Mouse (Mus musculus): ENCODE measurements around the gene Lck. TPM values are rescaled to one million over a fixed set of nuclear protein-coding genes. Genes with fewer than 3 reads are reported as not detected.

Gene Lck
- polyA plus RNA-seq, 1 experiment from 2014 or later: 3.1 TPM

- H3K4me3 ChIP-seq (ENCODE audit: low read depth, low read length): no peak overlapping the region
Observed at GRCm38 (mm10) chr4:129616631-129617030, 43.2 kb upstream of the Lck start.

GRCm38 (mm10) chr4:129615801-129616290 is 42.4 kb upstream of the Lck start:
- Histone ChIP-seq H3K27me3 (ENCODE audit: control insufficient read depth, insufficient read depth, low read depth, low read length) (no peaks in the 10 kb centered on the region), H3K4me3 (ENCODE audit: low read depth, low read length) (no peak overlapping the region), H3K4me2 (ENCODE audit: low read depth, low read length) (no peak overlapping the region), H3K9ac (ENCODE audit: low read depth, low read length) (no peak overlapping the region), H3K9me3 (replicated peaks; ENCODE audit: control insufficient read depth, low read length) (no peaks in the 10 kb centered on the region), H3K4me1 (ENCODE audit: control insufficient read depth, low read depth, low read length) (peaks cover 14% of the 10 kb centered on the region), H3K36me3 (ENCODE audit: control insufficient read depth, insufficient read depth) (no peaks in the 10 kb centered on the region), H3K27ac (ENCODE audit: low read length) (no peak overlapping the region)
- no peak for ATAC-seq (ENCODE audit: low read depth)
- 75% methylated on average over 9 of the region's 9 CpGs for WGBS (ENCODE audit: insufficient replicate concordance)

More at GRCm38 (mm10) chr4:129616631-129617030, 43.2 kb upstream of the Lck start:
- 85% methylated on average over 3 of the region's 3 CpGs for WGBS (ENCODE audit: insufficient replicate concordance)
- no peaks in the 10 kb centered on the region for H3K27me3 ChIP-seq (ENCODE audit: control insufficient read depth, insufficient read depth, low read depth, low read length)
- H3K27ac ChIP-seq (ENCODE audit: low read length): no peak overlapping the region
- no peaks in the 10 kb centered on the region for H3K36me3 ChIP-seq (ENCODE audit: control insufficient read depth, insufficient read depth)
- no peak for ATAC-seq (ENCODE audit: low read depth)
- no peaks in the 10 kb centered on the region for H3K9me3 ChIP-seq (replicated peaks; ENCODE audit: control insufficient read depth, low read length)
- no peak overlapping the region for H3K4me2 ChIP-seq (ENCODE audit: low read depth, low read length)
- H3K4me1 ChIP-seq (ENCODE audit: control insufficient read depth, low read depth, low read length): peaks cover 14% of the 10 kb centered on the region
- no peak overlapping the region for H3K9ac ChIP-seq (ENCODE audit: low read depth, low read length)

GRCm38 (mm10) chr4:129614093-129614492 is 40.7 kb upstream of the Lck start, which contains the start of gene Dcdc2b:
Dcdc2b (minus strand) TSS chr4:129614257.
- Histone ChIP-seq H3K27me3 (ENCODE audit: control insufficient read depth, insufficient read depth, low read depth, low read length) (no peaks in the 10 kb centered on the region), H3K4me2 (ENCODE audit: low read depth, low read length) (no peak within 1 kb of the TSS), H3K9me3 (replicated peaks; ENCODE audit: control insufficient read depth, low read length) (no peaks in the 10 kb centered on the region), H3K27ac (ENCODE audit: low read length) (no peak within 1 kb of the TSS), H3K4me3 (ENCODE audit: low read depth, low read length) (no peak within 1 kb of the TSS), H3K36me3 (ENCODE audit: control insufficient read depth, insufficient read depth) (peaks cover 5% of the 10 kb centered on the region; the same call in 1 of the 2 replicates), H3K4me1 (ENCODE audit: control insufficient read depth, low read depth, low read length) (peaks cover 11% of the 10 kb centered on the region), H3K9ac (ENCODE audit: low read depth, low read length) (no peak within 1 kb of the TSS)
- WGBS (ENCODE audit: insufficient replicate concordance): 77% methylated on average over 6 of the region's 6 CpGs
- ATAC-seq (ENCODE audit: low read depth): no peak

- no peak for ATAC-seq (ENCODE audit: low read depth)
- WGBS (ENCODE audit: insufficient replicate concordance): 61% methylated on average over 4 of the region's 4 CpGs
- Histone ChIP-seq H3K4me2 (ENCODE audit: low read depth, low read length) (no peak overlapping the region), H3K9me3 (replicated peaks; ENCODE audit: control insufficient read depth, low read length) (no peaks in the 10 kb centered on the region), H3K27me3 (ENCODE audit: control insufficient read depth, insufficient read depth, low read depth, low read length) (no peaks in the 10 kb centered on the region), H3K4me1 (ENCODE audit: control insufficient read depth, low read depth, low read length) (peaks cover 8% of the 10 kb centered on the region), H3K36me3 (ENCODE audit: control insufficient read depth, insufficient read depth) (peaks cover 21% of the 10 kb centered on the region), H3K4me3 (ENCODE audit: low read depth, low read length) (no peak overlapping the region), H3K9ac (ENCODE audit: low read depth, low read length) (no peak overlapping the region), H3K27ac (ENCODE audit: low read length) (no peak overlapping the region)
Observed at GRCm38 (mm10) chr4:129610472-129610871, 37.0 kb upstream of the Lck start.

GRCm38 (mm10) chr4:129610026-129610425 is 36.6 kb upstream of the Lck start:
- 77% methylated on average over 4 of the region's 4 CpGs for WGBS (ENCODE audit: insufficient replicate concordance)
- no peak for ATAC-seq (ENCODE audit: low read depth)

GRCm38 (mm10) chr4:129609139-129609631 is 35.7 kb upstream of the Lck start:
- Histone ChIP-seq H3K9me3 (replicated peaks; ENCODE audit: control insufficient read depth, low read length) (no peaks in the 10 kb centered on the region), H3K4me2 (ENCODE audit: low read depth, low read length) (no peak overlapping the region), H3K9ac (ENCODE audit: low read depth, low read length) (no peak overlapping the region), H3K27ac (ENCODE audit: low read length) (no peak overlapping the region), H3K27me3 (ENCODE audit: control insufficient read depth, insufficient read depth, low read depth, low read length) (no peaks in the 10 kb centered on the region), H3K4me3 (ENCODE audit: low read depth, low read length) (no peak overlapping the region), H3K36me3 (ENCODE audit: control insufficient read depth, insufficient read depth) (peaks cover 28% of the 10 kb centered on the region), H3K4me1 (ENCODE audit: control insufficient read depth, low read depth, low read length) (peaks cover 8% of the 10 kb centered on the region)
- WGBS (ENCODE audit: insufficient replicate concordance): 65% methylated on average over 12 of the region's 12 CpGs
- no peak for ATAC-seq (ENCODE audit: low read depth)

More at GRCm38 (mm10) chr4:129610026-129610425, 36.6 kb upstream of the Lck start:
- H3K4me1 ChIP-seq (ENCODE audit: control insufficient read depth, low read depth, low read length): peaks cover 8% of the 10 kb centered on the region
- H3K9ac ChIP-seq (ENCODE audit: low read depth, low read length): no peak overlapping the region
- no peak overlapping the region for H3K4me3 ChIP-seq (ENCODE audit: low read depth, low read length)
- peaks cover 24% of the 10 kb centered on the region for H3K36me3 ChIP-seq (ENCODE audit: control insufficient read depth, insufficient read depth)
- no peaks in the 10 kb centered on the region for H3K27me3 ChIP-seq (ENCODE audit: control insufficient read depth, insufficient read depth, low read depth, low read length)
- H3K27ac ChIP-seq (ENCODE audit: low read length): no peak overlapping the region
- no peaks in the 10 kb centered on the region for H3K9me3 ChIP-seq (replicated peaks; ENCODE audit: control insufficient read depth, low read length)
- no peak overlapping the region for H3K4me2 ChIP-seq (ENCODE audit: low read depth, low read length)

GRCm38 (mm10) chr4:129608426-129609025 is 35.1 kb upstream of the Lck start:
- peaks cover 8% of the 10 kb centered on the region for H3K4me1 ChIP-seq (ENCODE audit: control insufficient read depth, low read depth, low read length)
- peak overlapping the region; percentile 64 for H3K27ac ChIP-seq (ENCODE audit: low read length)
- no peaks in the 10 kb centered on the region for H3K27me3 ChIP-seq (ENCODE audit: control insufficient read depth, insufficient read depth, low read depth, low read length)
- no peak overlapping the region for H3K4me3 ChIP-seq (ENCODE audit: low read depth, low read length)
- H3K36me3 ChIP-seq (ENCODE audit: control insufficient read depth, insufficient read depth): peaks cover 31% of the 10 kb centered on the region
- ATAC-seq (ENCODE audit: low read depth): peak; percentile 86
- H3K4me2 ChIP-seq (ENCODE audit: low read depth, low read length): no peak overlapping the region
- H3K9ac ChIP-seq (ENCODE audit: low read depth, low read length): no peak overlapping the region
- 34% methylated on average over 7 of the region's 7 CpGs for WGBS (ENCODE audit: insufficient replicate concordance)
- no peaks in the 10 kb centered on the region for H3K9me3 ChIP-seq (replicated peaks; ENCODE audit: control insufficient read depth, low read length)

- H3K9ac ChIP-seq (ENCODE audit: low read depth, low read length): peak within 1 kb of the TSS; percentile 97
- WGBS (ENCODE audit: insufficient replicate concordance): under 1% methylated on average over 74 of the region's 74 CpGs
- peaks cover 17% of the 10 kb centered on the region for H3K36me3 ChIP-seq (ENCODE audit: control insufficient read depth, insufficient read depth)
- H3K4me3 ChIP-seq (ENCODE audit: low read depth, low read length): peak within 1 kb of the TSS; percentile 98
- peak within 1 kb of the TSS; percentile 91 for H3K4me2 ChIP-seq (ENCODE audit: low read depth, low read length)
- H3K27me3 ChIP-seq (ENCODE audit: control insufficient read depth, insufficient read depth, low read depth, low read length): no peaks in the 10 kb centered on the region
- H3K4me1 ChIP-seq (ENCODE audit: control insufficient read depth, low read depth, low read length): peaks cover 28% of the 10 kb centered on the region
- H3K27ac ChIP-seq (ENCODE audit: low read length): peak within 1 kb of the TSS; percentile 90
- H3K9me3 ChIP-seq (replicated peaks; ENCODE audit: control insufficient read depth, low read length): no peaks in the 10 kb centered on the region
- ATAC-seq (ENCODE audit: low read depth): peak; percentile 91
Observed at GRCm38 (mm10) chr4:129600233-129601158, 27.1 kb upstream of the Lck start, which contains the start of the genes Eif3i and Tmem234. Eif3i (minus strand) TSS chr4:129600648. Tmem234 (plus strand) TSS chr4:129600668.
